Mouse (Mus musculus) lung, adult 2 months (tissue): ENCODE measurements around the gene Edrf1.

Experiments
- CTCF ChIP-seq: fragments of 200-500 bp; IDR thresholded peaks from 2 replicates; pipeline ENCODE4 v1.5.1; 2011; ENCODE audit warnings: mild to moderate bottlenecking, low read length, control low read depth; ENCODE audit not compliant: insufficient read depth
- POLR2A ChIP-seq: fragments of 200-500 bp; IDR thresholded peaks from 2 replicates; pipeline ENCODE4 v1.6.1; 2011; ENCODE audit warnings: low read depth, mild to moderate bottlenecking, control low read depth, low read length, borderline replicate concordance; ENCODE audit errors: extremely low read depth

DNA sequence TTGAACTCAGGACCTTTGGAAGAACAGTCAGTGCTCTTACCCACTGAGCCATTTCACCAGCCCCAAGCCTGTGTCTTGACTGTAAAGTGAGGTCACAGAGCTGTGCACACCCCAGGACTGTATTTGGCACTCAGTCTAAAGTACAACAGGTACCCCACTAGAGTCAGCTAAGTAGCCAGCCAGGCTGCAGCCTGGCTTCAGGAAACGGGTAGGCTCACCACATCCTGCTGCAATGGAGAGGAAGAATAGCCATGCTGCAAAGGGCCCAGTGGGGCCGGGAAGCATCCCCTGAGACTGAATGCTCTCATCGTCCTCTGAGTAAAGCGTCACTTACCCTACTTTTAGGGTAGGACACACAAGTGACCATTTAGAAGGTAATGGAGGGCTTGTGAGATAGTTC is 62.5 kb downstream of the Edrf1 start:
- TF ChIP-seq POLR2A (no peak), CTCF (no peak)
